Mouse (Mus musculus) layer of hippocampus, adult 8-10 months (tissue): Measurements from ENCODE around the gene Wnt5b. TPM values are rescaled to one million over a fixed set of nuclear protein-coding genes. Genes with fewer than 3 reads are reported as not detected.

ENCODE experiments used
- DNase-seq, 2 experiments: peaks; one replicate each; pipeline ENCODE4 v3.0.0; 2022; ENCODE audit warnings: low spot score in 2 of 2
- total RNA-seq, 4 experiments: library from RNA; stranded (reverse); gene quantifications; 2 replicates each; pipeline ENCODE4 v1.2.4; 2022

The Wnt5b gene
- total RNA-seq, 4 experiments from 2014 or later = 1.6 to 3.1 (median 2.5) TPM

DNA sequence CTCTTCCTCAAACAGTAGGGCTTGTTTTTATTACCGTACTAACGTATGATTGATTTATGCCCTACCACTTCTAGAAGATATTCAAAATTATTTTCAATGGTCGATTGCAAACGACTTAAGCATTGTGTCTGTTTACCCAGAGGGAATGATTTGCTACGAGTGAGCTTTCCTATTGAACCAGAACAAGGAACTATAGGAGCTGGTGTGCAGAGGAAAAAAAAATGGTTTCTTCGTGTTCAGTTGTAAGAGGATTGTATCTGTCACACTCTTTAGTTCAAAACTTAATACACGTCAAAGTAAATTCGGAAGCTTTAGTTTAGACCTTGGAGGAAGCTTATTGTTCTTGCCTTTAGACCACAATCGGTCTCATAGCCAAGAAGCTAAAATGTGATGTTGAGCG lies 155.1 kb downstream of the Wnt5b start:
- no peak for DNase-seq

DNA sequence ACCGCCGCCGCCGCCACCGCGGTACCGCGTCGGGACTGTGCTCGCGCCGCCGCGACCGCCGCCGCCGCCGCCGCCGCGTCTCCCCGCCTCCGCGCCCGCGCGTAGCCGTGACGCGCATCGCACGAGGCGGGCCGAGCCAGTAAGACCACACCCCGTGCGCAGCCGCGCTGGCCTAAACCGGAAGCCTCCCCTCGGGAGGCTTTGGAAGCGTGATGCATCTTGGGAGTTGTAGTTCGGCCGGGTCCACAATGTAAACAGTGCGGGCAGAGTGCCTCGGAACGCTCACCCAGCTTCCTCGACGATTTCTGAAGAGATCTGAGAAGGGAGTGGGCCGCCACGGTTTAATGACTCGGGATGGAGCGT lies 155.5 kb downstream of the Wnt5b start:
- peak; percentile 94 to 95 for DNase-seq

- peak in 1 of 2 experiments; percentile 5 for DNase-seq
Measured at GRCm38 (mm10) chr6:119387801-119388649, 156.1 kb downstream of the Wnt5b start.

- no peak for DNase-seq
Measured at GRCm38 (mm10) chr6:119386821-119387220, 157.3 kb downstream of the Wnt5b start.

DNA sequence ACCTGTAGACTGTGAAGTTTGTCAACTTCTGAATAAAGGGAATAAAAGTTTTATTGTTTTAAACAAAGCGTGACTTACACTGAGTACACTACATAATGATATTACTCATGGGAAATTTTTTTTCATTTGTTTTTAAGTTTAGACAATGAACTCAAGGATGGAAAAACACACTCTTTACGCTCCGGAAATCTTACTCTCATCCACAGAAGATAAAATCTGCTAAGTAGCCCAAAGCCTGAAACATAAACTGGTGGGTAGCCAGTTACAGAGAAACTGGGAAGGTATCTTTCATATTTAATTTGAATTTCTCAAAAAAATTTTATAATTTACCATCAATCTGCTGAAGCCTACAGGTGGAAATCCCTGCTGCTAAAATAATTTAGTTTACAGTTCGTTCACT lies 157.7 kb downstream of the Wnt5b start:
- DNase-seq = no peak

- DNase-seq = no peak
Measured at GRCm38 (mm10) chr6:119385668-119386067, 158.5 kb downstream of the Wnt5b start.

Other genes with a start within 250 kb of the Wnt5b start
- gene Lrtm2, start 213.6 kb downstream of the Wnt5b start, total RNA-seq = 10 to 100 TPM; 43.7 to 47.6 (median 45.5) TPM
- 10 to 100 TPM; 41.4 to 46.2 (median 44.2) TPM for gene Adipor2, start 126.6 kb downstream of the Wnt5b start, total RNA-seq
- gene Fbxl14, start 64.7 kb downstream of the Wnt5b start, total RNA-seq = 10 to 100 TPM; 33.2 to 34.0 (median 33.8) TPM